Mouse (Mus musculus): ENCODE results near the gene Olfr1191-ps1.
"Not testable (repeated sequence)": the region's sequence is repeated elsewhere in the genome, so short reads cannot be mapped to it uniquely, and the experiment has no call there.

Gene Olfr1191-ps1

GRCm38 (mm10) chr2:88640242-88640641 is at the start of gene Olfr1191-ps1:
TSS of gene Olfr1191-ps1 (plus strand) at chr2:88640542.
- DNase-seq (ENCODE audit: low spot score) = not testable (repeated sequence)

- no peak for DNase-seq (ENCODE audit: low spot score)
These were observed 7.9 kb downstream of the Olfr1191-ps1 start, which contains the start of gene Olfr1192-ps1 for GRCm38 (mm10) chr2:88648209-88648608. TSS of gene Olfr1192-ps1 (plus strand) at chr2:88648509.

- not testable (repeated sequence) for DNase-seq (ENCODE audit: low spot score)
These were observed 35.0 kb downstream of the Olfr1191-ps1 start, which contains the start of gene Olfr1193 for GRCm38 (mm10) chr2:88675328-88675727. TSS of gene Olfr1193 (plus strand) at chr2:88675628.

GRCm38 (mm10) chr2:88689087-88689486 is 48.7 kb downstream of the Olfr1191-ps1 start, which contains the start of gene Olfr1195:
TSS of gene Olfr1195 (minus strand) at chr2:88689187.
- no peak for DNase-seq (ENCODE audit: low spot score)

Data from embryo, embryonic 10.5 days (tissue).